Mouse (Mus musculus): ENCODE measurements at regions not wholly inside any gene's neighbourhood (a gene's known extent, or its start where the extent isn't known, plus 50 kb on each side); places are given as distances from the start of the nearest gene placed in this dataset.

GRCm38 (mm10) chr12:69434315-69434714, 62.1 kb upstream of the Gm9887 start:
- Histone ChIP-seq H3K4me1 (ENCODE audit: control insufficient read depth) (no peaks in the 10 kb centered on the region), H3K36me3 (ENCODE audit: control insufficient read depth) (no peaks in the 10 kb centered on the region), H3K4me3 (replicated peaks) (no peak overlapping the region), H3K9me3 (ENCODE audit: control insufficient read depth, low read length) (peaks cover 3% of the 10 kb centered on the region; the same call in 1 of the 2 replicates), H3K27me3 (ENCODE audit: control insufficient read depth) (no peaks in the 10 kb centered on the region)
- TF ChIP-seq TAL1 (IDR thresholded peaks at IDR 0.05; ENCODE audit: low read length) = no peak
- no peak for TF ChIP-seq GATA1 (IDR thresholded peaks at IDR 0.05; ENCODE audit: low read length)

GRCm38 (mm10) chr12:69432086-69432485, 59.8 kb upstream of the Gm9887 start:
- Histone ChIP-seq H3K27me3 (ENCODE audit: control insufficient read depth) (no peaks in the 10 kb centered on the region), H3K36me3 (ENCODE audit: control insufficient read depth) (no peaks in the 10 kb centered on the region), H3K9me3 (ENCODE audit: control insufficient read depth, low read length) (peaks cover 3% of the 10 kb centered on the region; the same call in 1 of the 2 replicates), H3K4me3 (replicated peaks) (no peak overlapping the region), H3K4me1 (ENCODE audit: control insufficient read depth) (no peaks in the 10 kb centered on the region)
- no peak for TF ChIP-seq TAL1 (IDR thresholded peaks at IDR 0.05; ENCODE audit: low read length)
- TF ChIP-seq GATA1 (IDR thresholded peaks at IDR 0.05; ENCODE audit: low read length) = no peak

GRCm38 (mm10) chr12:69428108-69428507, 55.9 kb upstream of the Gm9887 start:
- no peaks in the 10 kb centered on the region for H3K9me3 ChIP-seq (ENCODE audit: control insufficient read depth, low read length)
- H3K27me3 ChIP-seq (ENCODE audit: control insufficient read depth) = no peaks in the 10 kb centered on the region
- TF ChIP-seq GATA1 (IDR thresholded peaks at IDR 0.05; ENCODE audit: low read length) = no peak
- no peak for TF ChIP-seq TAL1 (IDR thresholded peaks at IDR 0.05; ENCODE audit: low read length)
- no peaks in the 10 kb centered on the region for H3K36me3 ChIP-seq (ENCODE audit: control insufficient read depth)
- no peak overlapping the region for H3K4me3 ChIP-seq (replicated peaks)
- no peaks in the 10 kb centered on the region for H3K4me1 ChIP-seq (ENCODE audit: control insufficient read depth)

GRCm38 (mm10) chr12:69425610-69426009, 53.4 kb upstream of the Gm9887 start:
- Histone ChIP-seq H3K4me3 (replicated peaks) (no peak overlapping the region), H3K27me3 (ENCODE audit: control insufficient read depth) (no peaks in the 10 kb centered on the region)
- TF ChIP-seq TAL1 (IDR thresholded peaks at IDR 0.05; ENCODE audit: low read length) = no peak
- no peak for TF ChIP-seq GATA1 (IDR thresholded peaks at IDR 0.05; ENCODE audit: low read length)

GRCm38 (mm10) chr12:69424971-69425370, 52.7 kb upstream of the Gm9887 start:
- TF ChIP-seq TAL1 (IDR thresholded peaks at IDR 0.05; ENCODE audit: low read length) (no peak), GATA1 (IDR thresholded peaks at IDR 0.05; ENCODE audit: low read length) (no peak)

More at GRCm38 (mm10) chr12:69425610-69426009, 53.4 kb upstream of the Gm9887 start:
- Histone ChIP-seq H3K9me3 (ENCODE audit: control insufficient read depth, low read length) (no peaks in the 10 kb centered on the region), H3K4me1 (ENCODE audit: control insufficient read depth) (no peaks in the 10 kb centered on the region), H3K36me3 (ENCODE audit: control insufficient read depth) (no peaks in the 10 kb centered on the region)

More at GRCm38 (mm10) chr12:69424971-69425370, 52.7 kb upstream of the Gm9887 start:
- Histone ChIP-seq H3K4me3 (replicated peaks) (no peak overlapping the region), H3K4me1 (ENCODE audit: control insufficient read depth) (no peaks in the 10 kb centered on the region), H3K9me3 (ENCODE audit: control insufficient read depth, low read length) (no peaks in the 10 kb centered on the region), H3K27me3 (ENCODE audit: control insufficient read depth) (no peaks in the 10 kb centered on the region), H3K36me3 (ENCODE audit: control insufficient read depth) (no peaks in the 10 kb centered on the region)
